Mouse (Mus musculus) MEL (cell line): ENCODE measurements around the gene Pde10a. TPM values are rescaled to one million over a fixed set of nuclear protein-coding genes. Genes with fewer than 3 reads are reported as not detected.

Experiments used
- DNase-seq: peaks from one replicate; pipeline ENCODE4 v3.0.0; 2011; ENCODE audit warnings: low read depth, low spot score
- H3K27ac ChIP-seq: 2 replicates; pipeline ENCODE4 v1.5.1; 2012; ENCODE audit warnings: low read depth, mild to moderate bottlenecking, control low read depth, low read length, moderate library complexity; ENCODE audit not compliant: control insufficient read depth
- H3K27me3 ChIP-seq, 2 experiments: fragments of 150-350 bp in 1 of 2; sonication (generic) in 1 of 2; 2 replicates each; pipeline ENCODE4 v1.6.1; 2012; ENCODE audit warnings: low read length in 2 of 2, mild to moderate bottlenecking in 2 of 2, improper control_type of control experiment in 1 of 2, moderate library complexity in 1 of 2; ENCODE audit not compliant: insufficient read depth in 2 of 2, control insufficient read depth in 1 of 2
- H3K36me3 ChIP-seq, 2 experiments: 2 replicates each; pipeline ENCODE4 v1.6.1; 2012 to 2014; ENCODE audit warnings: low read length in 2 of 2, improper control_type of control experiment in 1 of 2, inconsistent platforms in 1 of 2, mild to moderate bottlenecking in 1 of 2; ENCODE audit not compliant: insufficient read depth in 2 of 2, control insufficient read depth in 1 of 2
- H3K4me1 ChIP-seq, 2 experiments: fragments of 150-350 bp in 1 of 2; sonication (generic) in 1 of 2; 2 replicates each; pipeline ENCODE4 v1.6.1; 2012; ENCODE audit warnings: low read length in 2 of 2, improper control_type of control experiment in 1 of 2, mild to moderate bottlenecking in 1 of 2; ENCODE audit not compliant: insufficient read depth in 2 of 2, control insufficient read depth in 1 of 2
- H3K4me3 ChIP-seq, 2 experiments: fragments of 150-350 bp in 1 of 2; sonication (generic) in 1 of 2; 2 replicates each; pipeline ENCODE4 v1.5.1; 2012; ENCODE audit warnings: low read depth in 2 of 2, low read length in 2 of 2, mild to moderate bottlenecking in 2 of 2, moderate library complexity in 2 of 2, control low read depth in 1 of 2, improper control_type of control experiment in 1 of 2; ENCODE audit not compliant: control insufficient read depth in 1 of 2, insufficient read depth in 1 of 2
- H3K79me2 ChIP-seq: 2 replicates; pipeline ENCODE4 v1.6.1; 2012; ENCODE audit warnings: mild to moderate bottlenecking, low read length, moderate library complexity; ENCODE audit not compliant: control insufficient read depth, poor library complexity, insufficient read depth
- H3K9ac ChIP-seq: 2 replicates; pipeline ENCODE4 v1.6.1; 2012; ENCODE audit warnings: low read depth, mild to moderate bottlenecking, control low read depth, low read length, moderate library complexity; ENCODE audit not compliant: control insufficient read depth, poor library complexity, severe bottlenecking
- H3K9me3 ChIP-seq: fragments of 150-350 bp; sonication (generic); replicated peaks from 2 replicates; pipeline ENCODE4 v1.6.1; 2012; ENCODE audit warnings: mild to moderate bottlenecking, low read length, improper control_type of control experiment, moderate library complexity; ENCODE audit not compliant: insufficient read depth
- CHD1 ChIP-seq: IDR thresholded peaks from 2 replicates; pipeline ENCODE4 v1.6.1; 2012; ENCODE audit warnings: low read depth, mild to moderate bottlenecking, inconsistent platforms, low read length, improper control_type of control experiment
- CHD2 ChIP-seq: IDR thresholded peaks from 2 replicates; pipeline ENCODE4 v1.6.1; 2011; ENCODE audit warnings: low read length, improper control_type of control experiment
- EP300 ChIP-seq, 2 experiments: IDR thresholded peaks; 2 replicates each; pipeline ENCODE4 v1.6.1; 2011; ENCODE audit warnings: improper control_type of control experiment in 2 of 2, low read length in 2 of 2, low read depth in 1 of 2, mild to moderate bottlenecking in 1 of 2
- GATA1 ChIP-seq: IDR thresholded peaks from 2 replicates; pipeline ENCODE4 v1.6.1; 2011; ENCODE audit warnings: low read depth, low read length, improper control_type of control experiment
- HCFC1 ChIP-seq: IDR thresholded peaks from 2 replicates; pipeline ENCODE4 v1.6.1; 2012; ENCODE audit warnings: low read depth, mild to moderate bottlenecking, inconsistent platforms, low read length, improper control_type of control experiment, moderate library complexity
- MAFK ChIP-seq: IDR thresholded peaks from 2 replicates; pipeline ENCODE4 v1.6.1; 2011; ENCODE audit warnings: low read depth, mild to moderate bottlenecking, low read length, improper control_type of control experiment, borderline replicate concordance
- MAZ ChIP-seq: IDR thresholded peaks from 2 replicates; pipeline ENCODE4 v1.6.1; 2012; ENCODE audit warnings: low read depth, mild to moderate bottlenecking, inconsistent platforms, low read length, improper control_type of control experiment
- MEF2A ChIP-seq: IDR thresholded peaks from 2 replicates; pipeline ENCODE4 v1.6.1; 2014; ENCODE audit warnings: low read depth, mild to moderate bottlenecking, inconsistent platforms, low read length, improper control_type of control experiment; ENCODE audit not compliant: poor library complexity, insufficient replicate concordance, severe bottlenecking; ENCODE audit errors: extremely low read depth
- MXI1 ChIP-seq: IDR thresholded peaks from 2 replicates; pipeline ENCODE4 v1.6.1; 2011; ENCODE audit warnings: mild to moderate bottlenecking, low read depth, low read length, improper control_type of control experiment
- MYC ChIP-seq: IDR thresholded peaks from 2 replicates; pipeline ENCODE4 v1.6.1; 2011; ENCODE audit warnings: low read depth, mild to moderate bottlenecking, low read length, improper control_type of control experiment, moderate library complexity
- NELFE ChIP-seq: IDR thresholded peaks from 2 replicates; pipeline ENCODE4 v1.6.1; 2011; ENCODE audit warnings: low read depth, low read length, improper control_type of control experiment
- NRF1 ChIP-seq: IDR thresholded peaks from 2 replicates; pipeline ENCODE4 v1.6.1; 2014; ENCODE audit warnings: low read depth, mild to moderate bottlenecking, inconsistent platforms, low read length, improper control_type of control experiment, moderate library complexity; ENCODE audit not compliant: poor library complexity, insufficient read depth, severe bottlenecking
- POLR2A ChIP-seq, 2 experiments: IDR thresholded peaks; 2 replicates each; pipeline ENCODE4 v1.6.1; 2011 to 2012; ENCODE audit warnings: low read length in 2 of 2, mild to moderate bottlenecking in 2 of 2, control low read depth in 1 of 2, improper control_type of control experiment in 1 of 2, low read depth in 1 of 2, moderate library complexity in 1 of 2; ENCODE audit not compliant: control insufficient read depth in 1 of 2, insufficient read depth in 1 of 2, poor library complexity in 1 of 2
- RCOR1 ChIP-seq: IDR thresholded peaks from 2 replicates; pipeline ENCODE4 v1.6.1; 2012; ENCODE audit warnings: low read depth, mild to moderate bottlenecking, inconsistent platforms, low read length, improper control_type of control experiment
- SMC3 ChIP-seq: IDR thresholded peaks from 2 replicates; pipeline ENCODE4 v1.6.1; 2011; ENCODE audit warnings: low read depth, low read length, improper control_type of control experiment
- TBP ChIP-seq: IDR thresholded peaks from 2 replicates; pipeline ENCODE4 v1.8.0; 2011; ENCODE audit warnings: low read depth, low read length, improper control_type of control experiment
- TCF12 ChIP-seq: IDR thresholded peaks from 2 replicates; pipeline ENCODE4 v1.6.1; 2014; ENCODE audit warnings: low read depth, mild to moderate bottlenecking, inconsistent platforms, low read length, improper control_type of control experiment, moderate library complexity
- UBTF ChIP-seq: IDR thresholded peaks from 2 replicates; pipeline ENCODE4 v1.6.1; 2012; ENCODE audit warnings: low read depth, mild to moderate bottlenecking, inconsistent platforms, low read length, improper control_type of control experiment, moderate library complexity, borderline replicate concordance; ENCODE audit not compliant: insufficient read depth
- USF2 ChIP-seq, 2 experiments: IDR thresholded peaks; 2 replicates each; pipeline ENCODE4 v1.6.1; 2011 to 2012; ENCODE audit warnings: improper control_type of control experiment in 2 of 2, low read length in 2 of 2, borderline replicate concordance in 1 of 2, inconsistent platforms in 1 of 2, low read depth in 1 of 2, mild to moderate bottlenecking in 1 of 2; ENCODE audit not compliant: insufficient read depth in 1 of 2
- ZC3H11A ChIP-seq: IDR thresholded peaks from 2 replicates; pipeline ENCODE4 v1.6.1; 2012; ENCODE audit warnings: low read depth, mild to moderate bottlenecking, inconsistent platforms, low read length, improper control_type of control experiment
- ZNF384 ChIP-seq: IDR thresholded peaks from 2 replicates; pipeline ENCODE4 v1.6.1; 2012; ENCODE audit warnings: low read depth, mild to moderate bottlenecking, inconsistent platforms, low read length, improper control_type of control experiment
- polyA plus RNA-seq, 2 experiments: library from polyadenylated mRNA; stranded (reverse) in 1 of 2; unstranded in 1 of 2; fragments of >175 nt in 1 of 2; fragments of >200 nt in 1 of 2; gene quantifications; 2 replicates each; pipeline versions ENCODE4 v1.2.1 to v1.2.4; 2012; ENCODE audit warnings: low replicate concordance in 2 of 2, low read depth in 1 of 2; ENCODE audit not compliant: insufficient read length in 2 of 2, insufficient read depth in 1 of 2, missing spikeins in 1 of 2
- total RNA-seq: library from RNA; depleted of rRNA; stranded (reverse); fragments of 300-350 nt; gene quantifications from 2 replicates; pipeline ENCODE4 v1.2.3, GENCODE M21; 2012

The Pde10a gene
- total and polyA plus RNA-seq, 3 experiments: 3.1 to 6.9 TPM; not detected in 1

- no peaks in the 10 kb centered on the region for H3K79me2 ChIP-seq
- H3K4me3 ChIP-seq: no peak overlapping the region
- no peak overlapping the region for H3K27ac ChIP-seq
- H3K4me1 ChIP-seq: no peaks in the 10 kb centered on the region
- H3K9me3 ChIP-seq: no peaks in the 10 kb centered on the region
- no peaks in the 10 kb centered on the region for H3K36me3 ChIP-seq
- H3K9ac ChIP-seq: no peak overlapping the region
- no peak for DNase-seq
- TF ChIP-seq TBP: no peak
- no peak for TF ChIP-seq GATA1
- no peak for TF ChIP-seq TCF12
- TF ChIP-seq EP300 (IDR thresholded peaks at IDR 0.05; ENCODE audit: low read depth in 1 of 2, low read length in 2 of 2): no peak
- no peak for TF ChIP-seq HCFC1
- TF ChIP-seq NELFE: no peak
- no peak for TF ChIP-seq MEF2A
- no peak for TF ChIP-seq MXI1
- TF ChIP-seq NRF1: no peak
- TF ChIP-seq UBTF: no peak
- no peak for TF ChIP-seq POLR2A (IDR thresholded peaks at IDR 0.05; ENCODE audit: control insufficient read depth in 1 of 2, insufficient read depth in 1 of 2, low read depth in 1 of 2, low read length in 2 of 2, poor library complexity in 1 of 2)
- no peak for TF ChIP-seq USF2 (IDR thresholded peaks at IDR 0.05; ENCODE audit: borderline replicate concordance in 1 of 2, insufficient read depth in 1 of 2, low read depth in 1 of 2, low read length in 2 of 2)
- TF ChIP-seq, all 39 proteins: peak for 0
- H3K27me3 ChIP-seq: no peaks in the 10 kb centered on the region
Observed at GRCm38 (mm10) chr17:8757576-8757975, 232.4 kb downstream of the Pde10a start.

GRCm38 (mm10) chr17:8763248-8763647 lies 238.1 kb downstream of the Pde10a start:
- Histone ChIP-seq H3K4me3 (no peak overlapping the region), H3K9me3 (no peaks in the 10 kb centered on the region), H3K4me1 (no peaks in the 10 kb centered on the region), H3K36me3 (no peaks in the 10 kb centered on the region), H3K27me3 (no peaks in the 10 kb centered on the region), H3K27ac (no peak overlapping the region), H3K79me2 (no peaks in the 10 kb centered on the region), H3K9ac (no peak overlapping the region)
- DNase-seq: peak; percentile 2
- TF ChIP-seq SMC3 (no peak), MAZ (no peak), EP300 (IDR thresholded peaks at IDR 0.05; ENCODE audit: low read depth in 1 of 2, low read length in 2 of 2) (no peak), MXI1 (no peak), HCFC1 (no peak), CHD1 (no peak), ZNF384 (no peak), CHD2 (no peak), RCOR1 (no peak), MYC (no peak), ZC3H11A (no peak), MAFK (no peak)
